Mouse (Mus musculus) cortical plate, adult 2 months (tissue): ENCODE measurements at regions not wholly inside any gene's neighbourhood (a gene's known extent, or its start where the extent isn't known, plus 50 kb on each side); places are given as distances from the start of the nearest gene placed in this dataset.
"Not testable (repeated sequence)": the region's sequence is repeated elsewhere in the genome, so short reads cannot be mapped to it uniquely, and the experiment has no call there.

Experiments used
- CTCF ChIP-seq: fragments of 200-500 bp; IDR thresholded peaks from 2 replicates; pipeline ENCODE4 v1.5.1; 2011; ENCODE audit warnings: mild to moderate bottlenecking, control low read depth, low read length; ENCODE audit not compliant: insufficient read depth; ENCODE audit errors: extremely low read depth
- POLR2A ChIP-seq: fragments of 200-500 bp; IDR thresholded peaks from 2 replicates; pipeline ENCODE4 v1.6.1; 2011; ENCODE audit warnings: mild to moderate bottlenecking, low read length, control low read depth; ENCODE audit not compliant: insufficient read depth; ENCODE audit errors: extremely low read depth

- not testable (repeated sequence) for TF ChIP-seq CTCF, POLR2A
Measured at GRCm38 (mm10) chr13:103620958-103621357, 153.4 kb downstream of the Srek1 start.
